Mouse (Mus musculus) liver, postnatal 0 days (tissue): ENCODE data around the gene Slc37a4. TPM values are rescaled to one million over a fixed set of nuclear protein-coding genes. Genes with fewer than 3 reads are reported as not detected.
A peak's percentile ranks its signal among the peaks of the same experiment; 100 is the strongest.

Experiments used
- ATAC-seq: fragments of 200-750 bp; cut with Nextera tagmentation; 2 replicates; pipeline ENCODE4 v1.8.0; 2017; ENCODE audit warnings: mild to moderate bottlenecking, moderate library complexity
- DNase-seq: peaks from one replicate; pipeline ENCODE4 v3.0.0-alpha.2; 2016
- H3K27ac ChIP-seq: fragments of 300-500 bp; sonication (generic); 2 replicates; pipeline ENCODE4 v1.5.1; 2014; ENCODE audit warnings: antibody characterized with exemption, moderate library complexity, mild to moderate bottlenecking, low read depth
- H3K27me3 ChIP-seq: fragments of 300-500 bp; sonication (generic); 2 replicates; pipeline ENCODE4 v1.6.1; 2014; ENCODE audit warnings: low read length, control low read depth, mixed read lengths; ENCODE audit not compliant: insufficient read depth
- H3K36me3 ChIP-seq: fragments of 300-500 bp; sonication (generic); replicated peaks from 2 replicates; pipeline ENCODE4 v1.6.1; 2014; ENCODE audit warnings: mild to moderate bottlenecking, control low read depth, low read length, moderate library complexity, mixed read lengths; ENCODE audit not compliant: insufficient read depth
- H3K4me1 ChIP-seq: fragments of 300-500 bp; sonication (generic); 2 replicates; pipeline ENCODE4 v1.6.1; 2014; ENCODE audit warnings: antibody characterized with exemption, mild to moderate bottlenecking, control low read depth; ENCODE audit not compliant: insufficient read depth
- H3K4me2 ChIP-seq: fragments of 300-500 bp; sonication (generic); 2 replicates; pipeline ENCODE4 v1.6.1; 2014; ENCODE audit warnings: low read depth, mild to moderate bottlenecking, low read length, moderate library complexity, mixed read lengths
- H3K4me3 ChIP-seq: fragments of 300-500 bp; sonication (generic); 2 replicates; pipeline ENCODE4 v1.5.1; 2014; ENCODE audit warnings: low read depth, low read length
- H3K9ac ChIP-seq: fragments of 300-500 bp; sonication (generic); replicated peaks from 2 replicates; pipeline ENCODE4 v1.6.1; 2014; ENCODE audit warnings: mild to moderate bottlenecking, moderate library complexity
- H3K9me3 ChIP-seq: fragments of 300-500 bp; sonication (generic); 2 replicates; pipeline ENCODE4 v1.6.1; 2016; ENCODE audit warnings: mild to moderate bottlenecking, control low read depth, low read length, mixed read lengths
- CTCF ChIP-seq: sonication (generic); IDR thresholded peaks from 2 replicates; pipeline ENCODE4 v1.5.1; 2016; ENCODE audit warnings: antibody characterized with exemption, low read depth
- EP300 ChIP-seq: IDR thresholded peaks from 2 replicates; pipeline ENCODE4 v1.6.1; 2016; ENCODE audit warnings: antibody characterized with exemption, low read depth, mild to moderate bottlenecking
- WGBS: fragments of 180-500 bp; shearing (Covaris S2); extraction: QIAGEN DNeasy Blood & Tissue Kit; methylation state at CpG from one replicate; pipeline ENCODE4 v1.1.7; 2014; ENCODE audit not compliant: insufficient replicate concordance; 5-methylcytosine and 5-hydroxymethylcytosine counted together
- polyA plus RNA-seq: library from polyadenylated mRNA; unstranded; fragments of >200 nt; fragmentation: Nextera tagmentation; extraction: Ambion mirVana; gene quantifications from 2 replicates; pipeline ENCODE4 v1.2.1, GENCODE M21; 2015

Slc37a4 gene
- polyA plus RNA-seq: 178 and 188 TPM in 2 replicates

DNA sequence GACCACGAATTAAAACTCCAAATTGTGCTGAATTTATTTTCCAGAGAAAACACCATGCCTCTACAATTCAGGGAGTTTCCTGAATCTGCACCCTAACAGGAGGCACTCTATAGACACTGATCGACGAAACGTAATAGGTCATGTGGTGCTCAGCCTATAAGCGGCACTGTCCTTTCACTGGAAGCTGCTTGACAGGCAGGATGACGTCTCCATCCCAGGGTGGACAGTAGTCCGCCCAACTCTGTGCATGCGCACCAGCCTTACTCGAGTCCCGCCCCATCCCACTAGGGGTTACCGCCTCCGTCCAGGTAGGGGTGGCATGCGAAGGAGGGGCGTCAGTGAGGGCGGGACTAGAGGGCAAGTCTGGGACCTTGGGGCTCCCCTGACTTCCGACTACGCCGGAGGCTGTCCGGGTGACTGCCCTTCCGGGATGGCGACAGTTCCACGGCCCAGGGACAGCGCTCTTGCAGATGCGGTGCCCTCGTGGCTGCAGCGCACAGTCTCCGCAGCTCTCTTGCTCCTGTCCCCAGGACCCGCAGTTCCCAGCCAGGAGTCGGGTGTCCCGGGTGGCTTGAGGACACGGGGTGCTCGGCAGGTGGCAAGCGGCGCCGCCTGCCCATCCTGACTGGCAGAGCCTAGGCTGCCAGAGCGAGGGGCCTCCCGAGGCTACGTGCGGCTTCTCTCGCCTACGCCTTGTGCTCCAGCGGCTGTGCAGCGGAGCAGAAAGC, at the start of gene Slc37a4:
Slc37a4 (plus strand) TSS at position 169 of the 728 bp plus-strand sequence.
- no peaks in the 10 kb centered on the region for H3K9me3 ChIP-seq
- H3K4me3 ChIP-seq: peak within 1 kb of the TSS; percentile 79
- ATAC-seq (peak; percentile 91), DNase-seq (peak; percentile 96)
- 1% methylated on average over 43 of the region's 43 CpGs for WGBS
- H3K9ac ChIP-seq: peak within 1 kb of the TSS; percentile 85
- H3K27ac ChIP-seq: peak within 1 kb of the TSS; percentile 93
- TF ChIP-seq EP300: no peak
- TF ChIP-seq CTCF: peak; percentile 41
- peak within 1 kb of the TSS; percentile 95 for H3K4me2 ChIP-seq
- no peaks in the 10 kb centered on the region for H3K27me3 ChIP-seq
- H3K4me1 ChIP-seq: peaks cover 8% of the 10 kb centered on the region
- H3K36me3 ChIP-seq: peaks cover 22% of the 10 kb centered on the region

DNA sequence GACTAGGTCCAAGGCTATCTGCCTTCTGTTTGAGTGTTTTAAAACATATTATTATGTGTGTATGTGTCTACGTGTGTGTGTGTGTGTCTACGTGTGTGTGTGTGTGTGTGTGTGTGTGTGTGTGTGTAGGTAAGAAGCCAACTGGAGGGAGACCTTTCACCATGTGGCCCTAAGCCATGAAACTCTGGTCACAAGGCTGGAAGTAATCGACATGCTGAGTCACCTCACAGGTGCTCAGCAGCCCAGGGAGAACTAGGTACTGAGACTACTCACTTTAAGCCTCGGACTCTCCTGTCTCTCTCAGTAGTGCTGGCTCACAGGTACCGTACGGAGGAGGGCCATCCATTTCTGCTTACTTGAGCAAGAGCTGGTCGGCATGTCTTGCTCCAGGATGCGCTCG, 49.5 kb upstream of the Slc37a4 start:
- TF ChIP-seq EP300 (no peak), CTCF (no peak)
- ATAC-seq: no peak

DNA sequence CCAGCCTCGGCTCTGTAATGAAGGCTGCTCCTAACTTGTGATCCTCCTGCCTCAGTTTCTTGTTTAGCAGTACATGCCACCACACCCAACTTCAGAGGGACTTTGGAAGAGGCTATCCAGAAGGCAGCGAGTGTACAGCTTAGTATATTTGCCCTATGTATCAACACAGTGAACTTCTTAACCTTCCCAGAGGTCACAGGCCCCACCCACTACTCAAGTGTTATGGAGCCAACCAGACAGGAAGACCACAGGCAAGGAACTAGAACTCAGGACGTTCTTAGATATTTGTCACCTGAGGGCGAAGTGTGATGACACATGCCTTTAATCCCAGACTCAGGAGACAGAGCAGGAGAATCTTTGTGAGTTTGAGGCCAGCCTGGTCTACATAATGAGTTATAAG, 49.0 kb upstream of the Slc37a4 start:
- WGBS: 77% methylated on average over 4 of the region's 4 CpGs
- TF ChIP-seq EP300 (no peak), CTCF (no peak)
- Histone ChIP-seq H3K9ac (no peak overlapping the region), H3K27ac (no peak overlapping the region), H3K4me2 (no peak overlapping the region), H3K36me3 (peaks cover 46% of the 10 kb centered on the region), H3K4me1 (0 out of 2 replicates have a peak, but pooled peaks cover 4% of the 10 kb centered on the region), H3K4me3 (no peak overlapping the region), H3K9me3 (no peaks in the 10 kb centered on the region), H3K27me3 (no peaks in the 10 kb centered on the region)
- DNase-seq: no peak
- no peak for ATAC-seq

More for the DNA sequence above, 49.5 kb upstream of the Slc37a4 start:
- 0 out of 2 replicates have a peak, but pooled peaks cover 4% of the 10 kb centered on the region for H3K4me1 ChIP-seq
- H3K27me3 ChIP-seq: no peaks in the 10 kb centered on the region
- no peak for DNase-seq
- H3K27ac ChIP-seq: no peak overlapping the region
- H3K36me3 ChIP-seq: peaks cover 42% of the 10 kb centered on the region
- H3K4me2 ChIP-seq: no peak overlapping the region
- WGBS: 93% methylated on average over 9 of the region's 9 CpGs
- no peaks in the 10 kb centered on the region for H3K9me3 ChIP-seq
- no peak overlapping the region for H3K4me3 ChIP-seq
- H3K9ac ChIP-seq: no peak overlapping the region

DNA sequence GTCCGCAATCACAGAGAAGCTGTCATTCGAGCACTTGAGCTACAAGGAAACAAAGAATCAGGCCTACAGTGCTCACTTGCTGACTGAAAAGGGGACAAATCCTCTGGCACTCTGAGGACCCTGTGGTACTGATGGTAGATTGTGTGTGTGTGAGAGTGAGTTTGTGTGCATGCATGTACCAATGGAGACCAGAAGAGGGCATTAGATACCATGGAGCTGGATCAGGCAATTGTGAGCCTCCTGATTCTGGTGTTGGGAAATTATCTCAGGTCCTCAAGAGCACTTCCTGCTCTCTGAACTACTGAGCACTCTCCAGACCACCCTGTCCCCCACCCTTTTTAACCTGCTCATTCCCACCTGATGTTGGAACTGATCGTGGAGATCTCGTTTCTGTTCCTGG, 48.1 kb upstream of the Slc37a4 start:
- no peaks in the 10 kb centered on the region for H3K9me3 ChIP-seq
- DNase-seq: no peak
- no peak overlapping the region for H3K27ac ChIP-seq
- no peaks in the 10 kb centered on the region for H3K4me1 ChIP-seq
- no peak overlapping the region for H3K4me3 ChIP-seq
- no peak overlapping the region for H3K9ac ChIP-seq
- 96% methylated on average over 4 of the region's 4 CpGs for WGBS
- H3K27me3 ChIP-seq: no peaks in the 10 kb centered on the region
- TF ChIP-seq EP300 (no peak), CTCF (peak; percentile 55)
- no peak overlapping the region for H3K4me2 ChIP-seq
- ATAC-seq: no peak
- H3K36me3 ChIP-seq: peaks cover 55% of the 10 kb centered on the region

DNA sequence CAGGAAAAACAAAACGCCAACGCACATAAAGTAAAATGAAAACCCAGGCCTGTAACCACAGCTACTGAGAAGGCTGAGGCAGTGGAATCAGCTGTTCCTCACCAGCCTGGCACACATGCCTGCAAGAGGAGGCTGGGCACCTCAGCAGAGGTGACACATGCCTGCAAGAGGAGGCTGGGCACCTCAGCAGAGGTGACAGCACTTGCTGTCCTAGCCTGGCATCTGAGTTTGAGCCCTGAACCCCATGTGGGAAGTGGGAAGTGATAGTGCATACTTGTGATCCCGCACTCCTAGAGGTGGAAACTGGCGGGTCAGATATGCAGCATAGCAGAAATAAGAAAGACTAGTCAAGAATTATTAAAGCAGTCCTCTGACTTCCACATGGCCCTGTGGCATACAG, 45.3 kb upstream of the Slc37a4 start:
- 87% methylated on average over 4 of the region's 4 CpGs for WGBS
- TF ChIP-seq EP300 (no peak), CTCF (no peak)
- ATAC-seq: no peak

DNA sequence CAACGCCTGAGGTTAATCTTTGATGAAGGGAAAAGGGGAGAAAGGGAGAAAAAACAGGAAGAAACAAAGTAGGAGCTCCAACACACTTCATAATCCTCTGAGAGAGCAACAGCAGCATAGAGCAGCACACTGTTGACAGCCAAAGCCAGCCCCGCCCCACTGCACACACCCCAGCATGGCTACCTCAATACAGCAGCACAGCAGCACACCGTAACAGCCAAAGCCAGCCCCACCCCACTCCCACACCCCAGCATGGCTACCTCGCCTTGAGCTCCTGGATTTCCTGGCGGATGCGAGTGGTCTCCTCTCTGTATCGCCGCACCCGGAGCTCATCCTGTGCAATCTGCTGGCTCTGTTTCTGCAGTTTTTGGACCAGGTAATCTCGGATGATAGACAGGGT, 44.3 kb upstream of the Slc37a4 start:
- H3K4me3 ChIP-seq: no peak overlapping the region
- TF ChIP-seq EP300: no peak
- TF ChIP-seq CTCF: no peak
- DNase-seq (no peak), ATAC-seq (no peak)
- H3K4me2 ChIP-seq: no peak overlapping the region
- H3K9ac ChIP-seq: no peak overlapping the region
- no peak overlapping the region for H3K27ac ChIP-seq
- no peaks in the 10 kb centered on the region for H3K9me3 ChIP-seq
- no peaks in the 10 kb centered on the region for H3K4me1 ChIP-seq
- WGBS: 90% methylated on average over 10 of the region's 10 CpGs
- H3K36me3 ChIP-seq: peaks cover 83% of the 10 kb centered on the region
- H3K27me3 ChIP-seq: no peaks in the 10 kb centered on the region

More for the DNA sequence above, 45.3 kb upstream of the Slc37a4 start:
- Histone ChIP-seq H3K4me3 (no peak overlapping the region), H3K9me3 (no peaks in the 10 kb centered on the region), H3K4me1 (no peaks in the 10 kb centered on the region), H3K9ac (no peak overlapping the region), H3K36me3 (peaks cover 80% of the 10 kb centered on the region), H3K27me3 (no peaks in the 10 kb centered on the region), H3K27ac (no peak overlapping the region), H3K4me2 (no peak overlapping the region)
- DNase-seq: no peak
